Mouse (Mus musculus): ENCODE results near the gene Diaph3. TPM values are rescaled to one million over a fixed set of nuclear protein-coding genes. Genes with fewer than 3 reads are reported as not detected.
"Not testable (repeated sequence)": the region's sequence is repeated elsewhere in the genome, so short reads cannot be mapped to it uniquely, and the experiment has no call there.

Gene Diaph3
- total RNA-seq, 1 experiment from 2014 or later = 2.0 TPM

DNA sequence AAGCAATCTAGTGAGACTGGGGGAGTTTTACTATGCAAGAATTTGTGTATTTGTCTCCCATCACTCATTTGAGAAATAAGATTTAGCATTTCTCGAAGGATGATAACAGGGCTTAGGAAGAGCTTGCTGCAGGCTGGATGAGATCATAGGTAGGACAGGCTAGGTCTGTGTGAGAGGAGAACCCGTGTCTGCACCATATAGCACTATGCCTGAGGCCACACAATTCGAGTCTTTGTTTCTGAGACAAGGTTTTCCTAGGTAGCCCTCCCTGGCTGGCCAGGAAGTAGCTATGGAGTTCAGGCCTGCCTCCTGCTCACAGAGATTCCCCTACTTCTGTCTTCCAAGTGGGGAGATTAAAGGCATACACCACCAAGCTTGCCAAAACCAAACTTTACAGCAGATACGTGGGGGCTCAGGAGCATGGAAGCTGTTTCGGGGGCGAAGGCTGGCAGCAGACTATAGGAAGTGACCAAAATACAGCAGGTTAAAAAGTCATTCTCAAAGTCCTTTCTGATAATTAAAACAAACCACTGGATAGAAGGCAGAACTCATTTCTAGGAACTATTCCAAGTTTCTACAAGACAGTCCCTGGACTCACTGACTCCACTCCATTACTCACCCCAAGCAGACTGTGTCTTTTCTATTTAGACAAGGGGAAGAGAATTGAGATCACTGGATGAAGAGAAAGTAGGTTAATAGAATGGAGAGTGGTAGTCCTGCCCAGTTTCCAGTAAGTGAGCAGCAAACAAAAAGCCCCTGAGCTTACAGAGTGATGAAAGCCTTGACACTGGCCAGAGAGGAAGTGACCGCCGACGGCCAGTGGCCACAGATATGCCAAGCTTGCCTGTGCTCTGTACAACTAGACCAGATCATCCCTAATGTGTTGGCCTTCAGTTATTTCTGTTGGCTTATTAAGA lies 383.2 kb downstream of the Diaph3 start:
- no peak for ATAC-seq (ENCODE audit: extremely low read depth, insufficient number of reproducible peaks, low FRiP score, poor library complexity, severe bottlenecking)

DNA sequence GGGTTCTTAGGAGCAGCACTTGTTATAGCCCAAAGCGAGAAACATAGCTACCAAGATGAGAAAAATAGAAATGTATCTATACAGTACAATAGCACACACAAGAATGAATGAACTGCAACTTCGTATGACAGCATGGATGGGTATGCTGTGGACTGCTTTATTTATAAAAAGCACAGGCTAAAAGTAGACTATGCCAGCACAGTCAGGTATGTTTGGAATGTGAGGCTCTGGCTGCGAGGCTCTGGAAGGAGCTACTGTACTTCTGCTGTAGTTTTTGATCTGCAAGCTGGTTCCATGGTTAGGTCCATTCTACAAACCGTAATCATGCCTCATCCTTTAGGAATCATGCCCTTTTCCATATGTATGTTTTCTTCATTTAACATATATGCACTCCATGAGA lies 383.9 kb downstream of the Diaph3 start:
- ATAC-seq (ENCODE audit: extremely low read depth, insufficient number of reproducible peaks, low FRiP score, poor library complexity, severe bottlenecking) = no peak

DNA sequence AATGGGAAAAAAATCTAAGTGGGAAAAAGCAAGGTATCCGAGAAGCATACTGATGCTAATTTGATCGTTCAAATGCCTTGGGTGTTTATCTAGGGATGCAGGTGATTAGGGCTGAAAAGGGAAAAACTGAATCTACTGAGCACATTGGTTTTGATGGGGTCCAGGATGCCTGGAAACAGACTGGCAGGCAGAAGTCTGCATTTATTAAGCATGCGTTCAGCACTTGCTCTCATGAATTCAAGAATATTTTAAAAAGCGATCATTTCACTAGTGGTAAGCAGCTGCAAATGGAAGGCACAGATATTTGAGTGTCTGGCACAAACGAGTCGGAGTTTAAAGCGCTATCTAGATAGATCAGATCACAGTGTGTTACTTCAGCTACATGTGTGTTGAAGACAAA lies 390.7 kb downstream of the Diaph3 start:
- ATAC-seq (ENCODE audit: extremely low read depth, insufficient number of reproducible peaks, low FRiP score, poor library complexity, severe bottlenecking) = no peak

DNA sequence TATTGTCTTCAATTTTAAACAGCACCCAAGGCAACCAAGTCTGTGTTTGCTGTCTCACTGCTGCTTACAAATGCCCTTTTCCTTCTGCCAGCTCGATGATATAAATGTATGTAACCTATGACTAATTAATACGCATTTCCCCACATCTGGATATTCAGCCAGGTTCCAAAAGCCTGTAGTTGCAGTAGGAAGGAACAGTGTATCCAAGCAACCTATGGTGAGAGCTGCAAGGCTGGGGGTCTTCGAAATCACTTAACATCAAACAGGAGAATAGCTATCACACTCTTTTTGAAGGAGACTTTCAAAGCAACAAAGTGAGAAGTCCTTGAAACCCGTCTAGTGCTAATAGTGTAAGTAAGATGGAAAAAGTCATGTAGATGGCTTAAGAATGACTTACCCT lies 391.6 kb downstream of the Diaph3 start:
- no peak for ATAC-seq (ENCODE audit: extremely low read depth, insufficient number of reproducible peaks, low FRiP score, poor library complexity, severe bottlenecking)

DNA sequence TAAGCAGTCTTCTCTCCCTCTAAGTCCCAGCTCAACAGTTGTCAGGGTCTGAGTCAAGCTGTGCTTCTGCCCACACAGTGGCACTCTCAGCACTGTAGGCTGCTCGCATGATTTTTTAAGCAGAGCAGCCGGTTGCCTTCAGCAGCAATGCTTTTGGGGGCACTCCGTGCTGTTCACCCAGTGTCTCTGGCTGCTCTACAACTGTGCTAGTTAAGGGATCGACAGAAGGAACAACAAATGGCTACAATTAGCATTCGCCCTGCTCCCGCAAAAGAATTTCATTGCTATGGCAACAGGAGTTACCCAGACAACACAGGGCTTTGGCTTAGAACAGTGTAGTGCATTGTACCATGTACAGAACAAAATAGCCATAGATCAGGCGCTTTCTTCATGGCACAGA lies 392.2 kb downstream of the Diaph3 start:
- no peak for ATAC-seq (ENCODE audit: extremely low read depth, insufficient number of reproducible peaks, low FRiP score, poor library complexity, severe bottlenecking)

DNA sequence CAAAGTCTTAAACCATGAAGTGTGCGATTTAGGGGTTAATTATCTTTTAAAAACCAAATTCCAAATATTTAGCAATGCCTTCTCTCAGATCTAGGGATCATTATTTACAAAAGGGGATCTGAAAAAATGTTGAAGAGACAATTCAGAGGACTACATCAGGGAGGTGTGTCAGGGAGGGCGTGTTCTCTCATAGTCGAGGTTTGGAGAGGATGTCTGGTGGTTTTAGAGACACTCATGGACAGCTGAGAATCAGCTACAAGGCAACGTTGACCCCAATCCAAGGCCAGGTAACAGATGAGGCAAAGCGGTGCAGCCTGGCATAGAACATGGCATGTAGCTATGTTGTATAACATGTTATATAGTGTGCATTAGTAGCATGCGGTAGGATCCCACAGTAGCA lies 396.5 kb downstream of the Diaph3 start:
- no peak for ATAC-seq (ENCODE audit: extremely low read depth, insufficient number of reproducible peaks, low FRiP score, poor library complexity, severe bottlenecking)

DNA sequence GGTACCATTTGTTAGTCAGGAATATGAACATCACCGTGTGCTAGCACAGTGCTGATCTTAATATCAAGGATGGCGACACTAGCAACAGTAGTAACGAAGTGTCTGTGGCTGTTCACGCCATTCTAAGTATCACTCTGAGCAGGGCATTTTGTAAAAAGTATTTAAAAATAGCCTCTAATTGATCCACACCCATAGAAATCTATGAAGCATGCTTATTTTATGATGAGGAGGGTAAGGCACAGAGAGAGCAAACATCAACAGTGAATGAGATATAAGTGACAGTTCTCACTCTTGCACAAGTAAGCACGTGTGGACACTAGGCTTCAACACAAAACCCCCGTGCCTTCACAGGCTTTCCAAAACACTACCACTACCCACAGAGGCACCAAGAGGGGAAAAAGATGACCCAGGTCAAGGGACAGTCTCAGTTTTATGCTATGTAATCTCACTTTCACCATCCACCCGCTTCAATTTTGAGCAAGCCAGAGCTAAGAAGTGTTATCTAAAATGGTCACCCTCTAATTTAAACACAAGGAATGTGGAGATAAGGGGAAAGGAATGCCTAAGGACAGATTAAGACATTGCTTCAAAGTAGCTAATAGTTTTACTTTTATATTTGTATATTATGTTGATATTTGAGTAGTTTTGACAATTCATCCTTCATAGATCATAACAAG lies 399.0 kb downstream of the Diaph3 start:
- ATAC-seq (ENCODE audit: extremely low read depth, insufficient number of reproducible peaks, low FRiP score, poor library complexity, severe bottlenecking) = no peak

DNA sequence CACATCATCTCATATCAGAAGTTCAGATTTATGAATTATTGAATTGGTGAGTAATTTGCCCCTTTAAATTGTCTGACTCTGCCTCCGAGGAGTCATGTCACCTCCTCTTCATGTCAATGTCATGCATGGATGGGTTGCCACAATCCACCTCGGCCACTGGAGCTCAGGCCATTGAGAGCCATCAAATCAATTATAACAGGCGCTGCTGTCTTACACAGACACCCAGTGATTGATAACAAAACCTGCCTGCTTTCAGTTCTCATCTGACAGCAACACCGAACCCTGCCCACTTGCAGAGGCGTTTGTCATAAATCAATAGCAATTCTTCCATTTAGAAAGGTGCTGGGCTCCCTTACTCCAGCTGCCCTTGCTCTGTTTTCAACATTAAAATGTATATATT lies 402.1 kb downstream of the Diaph3 start:
- ATAC-seq (ENCODE audit: extremely low read depth, insufficient number of reproducible peaks, low FRiP score, poor library complexity, severe bottlenecking) = no peak

DNA sequence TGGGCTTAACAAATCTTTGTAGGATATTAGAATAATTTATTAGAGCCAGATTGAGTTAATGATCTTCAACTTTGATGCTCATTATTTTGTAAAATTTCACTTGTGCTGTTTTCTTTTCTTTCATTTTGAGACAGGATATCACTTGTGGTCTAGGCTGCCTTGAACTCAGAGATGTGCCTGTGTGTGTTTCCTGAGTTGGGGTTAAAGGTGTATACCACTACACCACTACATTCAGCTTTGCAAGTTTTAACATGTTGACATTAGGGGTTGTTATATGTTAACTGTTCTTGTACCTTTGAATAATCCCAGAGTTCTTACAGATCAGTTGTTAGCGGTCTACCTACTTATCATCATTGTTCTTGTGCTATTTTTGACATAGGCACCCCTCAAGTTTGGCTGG lies 404.4 kb downstream of the Diaph3 start:
- peak; percentile 60; the same call in 1 of the 2 replicates for ATAC-seq (ENCODE audit: extremely low read depth, insufficient number of reproducible peaks, low FRiP score, poor library complexity, severe bottlenecking)

DNA sequence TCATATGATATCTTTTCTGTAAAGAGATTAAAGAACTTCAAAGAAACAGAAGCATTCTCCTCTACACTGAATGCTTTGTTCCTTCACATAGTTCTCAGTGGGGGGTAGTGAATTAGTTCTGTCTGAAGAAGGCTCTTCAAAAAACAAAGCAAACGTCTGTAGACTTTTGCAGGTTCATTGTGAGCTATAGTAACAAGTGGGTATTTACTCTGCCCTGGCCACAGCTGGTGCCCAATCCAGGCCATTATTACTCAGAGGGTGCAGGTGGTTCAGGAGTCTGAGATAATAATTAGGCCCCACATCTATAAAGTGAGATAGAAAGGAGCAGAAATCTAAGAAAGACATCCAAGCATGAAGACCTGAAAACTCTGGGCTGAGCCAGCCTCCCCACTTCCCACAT lies 409.7 kb downstream of the Diaph3 start:
- ATAC-seq (ENCODE audit: extremely low read depth, insufficient number of reproducible peaks, low FRiP score, poor library complexity, severe bottlenecking) = no peak

DNA sequence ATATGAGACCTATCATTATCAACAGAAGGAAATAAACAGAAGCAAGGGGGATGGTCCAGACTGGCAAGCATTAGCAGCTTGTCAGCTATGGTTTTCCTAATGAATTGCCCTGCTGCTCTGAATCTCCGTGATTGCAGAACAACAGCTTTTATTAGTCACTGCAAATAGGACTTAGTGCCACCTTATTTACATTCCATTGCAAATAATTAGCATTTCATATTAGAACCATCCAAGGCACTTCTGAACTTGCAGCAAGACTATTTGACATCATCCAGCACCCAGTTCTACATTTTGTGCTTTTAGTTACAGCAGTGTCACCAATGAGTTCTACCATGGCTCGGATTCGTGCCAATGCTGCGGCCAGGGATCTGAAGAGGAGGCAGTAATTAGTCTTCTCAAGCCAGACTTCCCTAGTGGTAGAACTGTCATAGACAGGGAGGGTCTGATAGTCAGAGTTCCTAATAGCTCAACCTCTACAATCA lies 411.4 kb downstream of the Diaph3 start:
- ATAC-seq (ENCODE audit: extremely low read depth, insufficient number of reproducible peaks, low FRiP score, poor library complexity, severe bottlenecking) = no peak

DNA sequence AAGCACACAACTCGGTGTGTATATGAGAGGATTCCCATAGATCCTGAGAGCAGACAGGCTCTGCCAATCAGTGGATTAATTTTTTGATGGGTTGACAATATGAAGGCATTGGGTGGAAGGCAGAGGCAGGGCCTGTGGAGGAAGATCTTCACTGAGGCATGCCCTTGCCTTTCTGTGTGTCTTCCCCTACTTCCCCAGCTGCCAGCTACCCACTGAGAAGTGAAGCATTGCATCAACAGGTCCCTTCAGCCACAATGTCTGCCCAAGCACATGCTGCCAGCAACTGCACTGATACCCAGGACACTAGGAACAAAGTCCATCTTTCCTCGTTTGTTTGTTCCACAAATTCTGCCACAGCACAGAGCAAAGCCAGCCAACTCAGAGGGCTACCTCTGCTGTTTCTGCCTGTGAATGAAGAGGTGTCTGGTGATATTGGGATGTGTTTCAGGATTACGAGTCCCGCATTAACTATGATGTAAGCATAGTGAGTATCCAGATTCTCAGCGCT lies 413.4 kb downstream of the Diaph3 start:
- no peak for ATAC-seq (ENCODE audit: extremely low read depth, insufficient number of reproducible peaks, low FRiP score, poor library complexity, severe bottlenecking)

DNA sequence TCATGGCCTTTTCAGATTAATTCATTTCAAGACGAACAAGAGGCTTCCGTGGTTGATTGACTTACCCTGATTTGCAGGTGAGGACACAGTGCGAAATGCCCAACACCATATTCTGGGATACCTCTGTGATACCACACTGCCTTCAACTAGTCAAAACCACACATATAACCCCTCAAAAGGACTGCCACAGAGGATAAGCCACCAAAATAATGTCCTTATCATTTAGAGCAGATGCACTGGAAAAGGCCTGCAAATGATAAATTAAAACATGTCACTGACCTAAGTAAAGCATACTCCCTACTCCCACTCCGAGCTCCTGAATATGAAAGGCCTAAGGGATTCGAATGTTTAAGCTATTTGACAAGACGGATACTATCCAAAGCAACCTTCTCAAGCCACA lies 419.3 kb downstream of the Diaph3 start:
- ATAC-seq (ENCODE audit: extremely low read depth, insufficient number of reproducible peaks, low FRiP score, poor library complexity, severe bottlenecking) = no peak

DNA sequence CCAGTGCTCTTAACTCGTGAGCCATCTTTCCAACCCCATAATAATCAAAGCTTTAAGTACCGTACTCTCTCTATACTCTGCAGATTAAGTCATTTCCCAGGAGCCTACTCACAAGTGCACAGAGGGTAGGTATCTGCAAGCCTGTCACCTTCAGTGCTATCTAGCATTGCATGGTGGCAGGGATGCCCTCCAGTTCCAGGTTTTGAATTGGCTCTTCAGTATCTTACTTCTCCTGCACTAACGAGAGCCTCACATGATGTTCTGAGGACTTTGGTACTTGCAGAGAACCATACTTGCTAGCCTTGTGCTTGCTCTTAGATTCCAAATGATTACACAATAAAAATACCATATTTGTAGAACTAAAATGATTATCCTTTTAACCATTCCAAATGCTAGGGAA lies 420.0 kb downstream of the Diaph3 start:
- ATAC-seq (ENCODE audit: extremely low read depth, insufficient number of reproducible peaks, low FRiP score, poor library complexity, severe bottlenecking) = no peak

DNA sequence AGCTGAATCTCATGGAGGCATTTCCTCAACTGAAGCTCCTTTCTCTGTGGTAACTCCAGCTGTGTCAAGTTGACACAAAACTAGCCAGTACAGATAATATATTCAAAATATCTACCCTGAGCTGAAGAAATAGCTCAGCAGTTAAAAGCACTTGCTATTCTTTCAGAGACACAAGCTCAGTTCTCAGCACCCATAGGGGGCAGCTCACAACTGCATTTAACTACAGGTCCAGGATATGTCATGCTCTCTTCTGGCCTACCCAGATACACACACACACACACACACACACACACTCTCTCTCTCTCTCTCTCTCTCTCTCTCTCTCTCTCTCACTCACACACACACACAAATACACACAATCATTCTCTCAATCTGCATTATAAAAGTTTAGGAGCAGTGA lies 420.6 kb downstream of the Diaph3 start:
- not testable (repeated sequence) for ATAC-seq (ENCODE audit: extremely low read depth, insufficient number of reproducible peaks, low FRiP score, poor library complexity, severe bottlenecking)

DNA sequence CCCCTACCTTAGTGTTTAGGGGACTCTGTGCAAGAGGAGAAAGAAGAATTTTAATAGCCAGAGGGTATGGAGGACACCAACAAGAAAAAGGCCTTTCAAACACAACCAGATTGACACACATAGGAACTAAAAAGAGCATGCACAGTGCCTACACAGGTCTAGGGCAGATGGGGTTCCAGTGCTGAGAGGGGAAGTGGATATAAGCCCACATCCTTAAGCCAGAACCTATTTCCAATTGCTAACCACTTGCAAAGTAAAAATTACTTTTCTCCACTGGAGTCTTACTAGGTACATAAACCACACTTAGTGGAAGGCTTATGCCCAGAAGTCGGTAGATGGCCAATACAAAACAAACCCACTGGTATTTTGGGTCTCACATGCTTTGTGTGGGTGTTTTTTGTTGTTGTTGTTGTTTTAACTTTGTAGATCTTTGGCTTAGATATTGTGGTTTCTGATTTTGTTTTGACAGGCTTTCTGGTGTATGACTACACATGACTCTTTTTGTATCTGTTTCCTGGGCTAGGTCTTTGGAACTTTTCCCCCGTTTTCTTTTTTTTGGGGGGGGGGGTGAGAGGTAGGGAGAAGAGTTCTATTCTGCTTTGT lies 426.8 kb downstream of the Diaph3 start:
- no peak for ATAC-seq (ENCODE audit: extremely low read depth, insufficient number of reproducible peaks, low FRiP score, poor library complexity, severe bottlenecking)

DNA sequence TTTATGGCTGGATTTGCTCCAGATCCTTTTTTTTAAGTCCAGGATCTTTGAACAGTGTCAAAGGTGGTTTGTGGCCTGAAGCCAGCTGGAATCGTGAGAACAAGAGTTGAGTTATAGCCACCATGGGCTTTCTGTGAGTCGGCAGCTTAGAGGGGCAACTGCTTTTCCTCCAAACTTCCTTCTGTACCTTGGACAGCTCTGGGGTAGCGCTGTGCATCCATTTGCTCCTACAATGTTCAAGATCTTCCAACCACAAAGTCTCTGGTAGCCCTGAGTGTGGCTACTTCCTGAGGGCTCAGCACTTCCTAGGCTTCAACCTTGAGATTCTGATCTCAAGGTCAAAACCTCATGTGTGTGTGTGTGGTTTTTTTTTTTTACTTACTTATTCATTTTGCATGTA lies 437.0 kb downstream of the Diaph3 start:
- no peak for ATAC-seq (ENCODE audit: extremely low read depth, insufficient number of reproducible peaks, low FRiP score, poor library complexity, severe bottlenecking)

DNA sequence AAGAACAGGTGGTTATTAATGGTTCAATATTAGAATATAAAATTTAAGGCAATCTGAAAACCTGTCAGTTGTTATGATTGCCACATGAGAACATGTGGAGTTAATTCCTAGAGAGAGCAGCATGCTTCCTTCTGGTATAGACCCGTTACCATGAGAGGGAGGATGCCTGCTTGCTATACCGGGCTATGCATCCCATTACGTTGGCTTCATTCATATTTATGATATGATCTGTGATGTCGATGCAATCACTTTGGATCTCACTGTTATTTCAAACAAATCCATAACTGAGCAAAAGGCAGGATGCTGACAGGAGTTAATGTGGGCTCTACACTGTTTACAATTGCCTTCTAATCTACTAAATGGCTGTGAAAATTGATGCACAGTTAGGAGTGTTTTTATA lies 439.9 kb downstream of the Diaph3 start:
- no peak for ATAC-seq (ENCODE audit: extremely low read depth, insufficient number of reproducible peaks, low FRiP score, poor library complexity, severe bottlenecking)

DNA sequence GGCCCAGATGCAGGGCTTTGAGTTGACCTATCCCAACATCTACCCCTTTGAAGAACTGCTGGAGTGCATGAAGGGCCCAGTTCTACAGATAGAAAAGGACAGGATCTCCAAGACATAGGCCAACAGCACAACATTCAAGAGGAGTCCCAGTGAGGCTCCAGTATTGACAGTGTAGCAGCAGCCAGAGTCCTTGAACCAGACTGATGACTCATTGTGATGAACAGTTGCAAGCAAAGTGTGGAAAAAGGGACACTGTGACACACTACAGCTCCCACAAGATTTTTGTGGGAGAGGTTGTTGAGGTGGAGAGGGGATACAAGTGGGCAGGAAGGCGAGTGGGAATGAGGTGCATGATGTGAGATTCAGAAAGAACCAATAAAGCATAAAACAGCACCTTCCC lies 443.1 kb downstream of the Diaph3 start:
- no peak for ATAC-seq (ENCODE audit: extremely low read depth, insufficient number of reproducible peaks, low FRiP score, poor library complexity, severe bottlenecking)

DNA sequence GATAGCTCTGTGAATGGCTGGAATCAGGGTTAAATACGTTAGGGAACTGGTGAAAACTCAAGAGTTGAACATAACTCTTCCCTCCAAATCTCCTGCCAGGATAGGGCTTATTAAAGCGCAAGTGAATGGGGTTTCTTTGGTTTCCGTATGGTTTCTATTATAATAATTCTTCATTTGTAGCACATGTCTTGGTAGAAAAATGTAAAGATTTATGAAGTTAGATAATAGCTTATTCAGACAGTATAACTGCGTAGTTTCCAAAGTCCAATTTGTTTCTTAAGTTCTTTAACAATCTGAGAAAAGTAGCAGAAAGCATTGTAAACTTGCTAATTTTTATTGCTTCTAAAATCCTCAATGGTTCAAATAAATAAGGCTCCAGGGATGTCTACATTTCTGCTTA lies 448.3 kb downstream of the Diaph3 start:
- no peak for ATAC-seq (ENCODE audit: extremely low read depth, insufficient number of reproducible peaks, low FRiP score, poor library complexity, severe bottlenecking)
